Mouse (Mus musculus) ovary, postnatal 10 days (tissue): Measurements from ENCODE around the gene Phykpl.
A peak's percentile ranks its signal among the peaks of the same experiment; 100 is the strongest.

Source experiments
- DNase-seq: peaks from one replicate; pipeline ENCODE4 v3.0.0; 2022; ENCODE audit warnings: low spot score

Gene Phykpl

DNA sequence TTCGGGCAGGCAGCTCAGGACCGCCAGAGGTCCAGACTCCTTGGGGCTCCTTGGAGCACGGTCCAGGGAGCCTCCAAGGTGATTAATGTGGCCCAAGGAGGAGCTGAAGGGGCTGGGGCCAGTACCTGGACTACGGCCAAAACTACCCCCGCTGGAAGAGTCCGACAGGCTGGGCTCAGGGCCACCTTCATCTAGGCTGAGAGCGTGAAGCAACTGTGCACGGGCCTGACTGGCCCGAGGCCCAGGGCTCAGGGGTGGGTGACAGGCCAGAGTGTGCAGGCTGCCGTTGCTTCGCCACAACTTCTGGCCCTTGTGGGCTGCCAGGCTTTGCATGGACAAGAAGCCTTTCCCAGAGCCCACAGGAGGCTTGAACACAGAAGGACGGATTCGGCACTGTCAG lies 60.7 kb downstream of the Phykpl start:
- DNase-seq = no peak

DNA sequence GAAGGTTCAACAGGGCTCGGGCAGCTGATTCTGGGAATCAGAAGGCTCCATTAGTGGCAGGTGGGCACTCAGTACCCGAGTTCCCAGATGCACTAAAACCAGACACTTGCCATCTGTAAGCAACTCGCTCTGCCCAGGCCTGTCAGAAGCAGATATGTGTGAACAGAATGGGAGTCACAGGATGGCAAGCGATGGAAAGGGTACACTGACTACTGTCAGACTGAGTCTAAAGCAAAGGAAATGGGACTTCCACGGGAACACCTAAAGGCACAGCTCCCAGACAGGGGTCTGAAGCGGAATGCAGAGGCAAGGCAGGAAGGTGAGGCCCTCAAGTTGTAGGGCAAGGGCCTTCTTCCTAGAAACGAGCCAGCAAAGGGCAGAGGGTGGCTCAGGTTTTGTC lies 61.7 kb downstream of the Phykpl start:
- no peak for DNase-seq

DNA sequence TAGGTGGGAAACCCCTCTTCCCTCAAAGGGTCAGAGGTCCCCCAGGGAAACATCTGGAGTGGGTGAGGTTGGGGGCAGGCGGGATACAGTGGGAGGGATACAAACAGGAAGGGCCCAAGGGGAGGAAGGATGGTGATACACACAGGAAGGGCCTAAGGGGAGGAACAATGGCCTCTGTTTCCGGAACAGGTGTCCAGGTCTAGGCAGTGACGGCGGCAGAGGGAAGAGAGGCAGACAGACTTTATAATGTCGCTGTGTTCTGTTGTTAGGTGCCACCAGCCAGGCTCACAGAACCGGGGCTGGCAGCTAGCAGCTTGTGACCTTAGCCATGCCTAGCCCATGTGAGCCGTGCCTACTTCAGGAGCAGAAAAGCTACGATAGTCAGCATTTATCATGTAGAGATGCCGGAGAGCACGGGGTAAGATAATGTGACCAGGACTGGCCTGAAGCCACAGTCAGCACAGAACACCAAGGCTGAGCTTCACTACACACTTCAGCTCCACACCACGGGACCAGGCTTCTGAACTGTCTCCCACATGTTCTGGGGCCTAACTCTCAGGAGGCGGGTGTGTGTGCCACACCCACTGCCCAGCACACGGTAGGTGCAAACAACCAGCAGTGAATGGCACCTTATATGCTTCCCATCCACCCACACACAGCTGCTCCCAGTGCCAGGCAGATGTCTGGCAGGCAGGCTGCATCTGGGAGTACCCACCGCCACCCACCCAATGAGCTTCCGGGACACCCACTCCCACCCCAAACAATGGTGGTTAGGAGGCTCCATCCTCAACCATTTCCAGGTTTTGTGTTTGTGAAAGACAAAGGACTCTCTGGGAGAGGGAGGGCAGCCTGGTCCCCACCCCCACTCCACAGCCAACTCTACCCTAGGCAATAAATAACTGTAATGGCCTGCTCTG lies 62.5 kb downstream of the Phykpl start:
- no peak for DNase-seq

GRCm38 (mm10) chr11:51648566-51648965 lies 64.0 kb downstream of the Phykpl start:
- DNase-seq = no peak

DNA sequence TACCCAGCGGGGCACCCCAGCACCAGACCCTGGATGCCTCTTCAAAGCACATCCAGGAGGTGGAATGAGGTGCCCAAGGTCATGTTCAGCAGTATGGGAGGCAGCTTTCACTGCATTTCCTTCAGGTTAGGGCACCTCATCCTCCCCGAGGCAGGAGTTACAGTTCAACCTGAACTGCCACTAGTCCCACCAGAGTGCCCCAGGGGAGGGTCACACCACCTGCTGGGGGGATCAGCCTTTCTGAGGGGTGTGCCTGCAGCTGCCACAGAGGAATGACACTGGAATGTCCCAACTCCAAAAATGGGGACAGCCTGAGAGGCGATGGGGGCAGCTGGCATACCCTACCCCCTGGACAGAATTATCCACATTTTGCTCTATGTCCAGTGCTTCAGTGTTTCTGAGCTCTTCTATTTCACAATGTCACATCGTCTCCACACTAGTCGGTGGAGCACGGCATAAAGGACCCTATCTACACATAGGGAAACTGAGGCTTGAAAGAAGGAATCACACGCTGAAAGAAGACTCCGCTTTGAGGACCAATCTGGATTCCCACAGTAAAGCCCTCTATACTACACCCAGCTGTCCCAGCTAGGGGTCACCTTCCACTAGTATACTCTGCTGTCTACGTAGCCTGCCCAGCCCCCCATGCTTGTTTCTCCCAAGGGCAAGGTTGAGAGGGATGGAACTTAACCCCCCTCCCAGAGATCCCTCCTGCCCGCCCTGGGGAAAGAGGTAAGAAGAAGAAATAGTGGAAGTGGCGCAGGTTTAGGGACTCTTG lies 64.7 kb downstream of the Phykpl start:
- DNase-seq = no peak

GRCm38 (mm10) chr11:51649889-51650199 lies 65.3 kb downstream of the Phykpl start:
- no peak for DNase-seq

DNA sequence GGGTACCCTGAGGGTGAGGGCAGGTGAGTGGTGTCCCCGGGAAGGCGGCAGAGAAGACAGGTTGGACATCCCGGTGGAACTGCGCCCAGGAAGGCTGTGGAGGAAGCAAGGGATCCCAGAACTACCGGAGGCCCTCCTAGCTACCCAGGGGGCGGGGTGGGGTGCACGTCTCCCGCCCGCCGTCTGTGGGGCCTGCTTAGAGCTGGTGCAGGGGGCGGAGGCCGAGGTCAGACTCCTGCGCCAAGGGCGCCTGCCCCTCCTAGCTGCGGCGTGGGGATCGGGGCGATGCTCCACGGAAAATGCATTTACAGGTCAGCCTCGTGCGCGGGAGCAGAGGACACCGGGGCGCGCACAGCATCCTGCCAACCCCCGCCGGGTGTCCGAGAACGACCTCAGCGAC lies 65.7 kb downstream of the Phykpl start:
- DNase-seq = no peak

GRCm38 (mm10) chr11:51650691-51651515 lies 66.3 kb downstream of the Phykpl start, which contains the start of the genes N4bp3 and D930048N14Rik:
Gene N4bp3, minus strand, starts transcription at chr11:51650842.
Gene D930048N14Rik, plus strand, starts transcription at chr11:51650954.
- peak; percentile 46 for DNase-seq

GRCm38 (mm10) chr11:51652889-51653418 lies 68.4 kb downstream of the Phykpl start:
- DNase-seq = no peak

DNA sequence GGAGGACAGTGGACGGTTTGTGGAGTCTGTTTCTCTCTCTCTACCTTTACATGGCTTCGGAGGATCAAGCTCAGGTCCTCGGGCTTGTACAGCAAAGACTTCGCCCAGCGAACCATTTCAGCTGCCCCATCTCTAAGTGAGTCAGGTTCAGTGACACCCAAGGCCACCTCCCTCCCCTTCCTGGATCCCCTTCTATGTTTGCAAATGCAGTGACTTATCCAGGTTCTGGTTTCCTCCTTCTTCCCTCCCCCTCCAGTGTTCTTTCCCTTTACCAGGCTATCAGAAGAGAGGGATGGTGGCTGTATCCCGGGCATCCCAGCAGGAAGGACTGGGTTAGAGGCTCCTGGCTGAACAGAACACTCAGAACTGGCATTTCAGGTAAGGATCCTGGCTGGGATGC lies 69.2 kb downstream of the Phykpl start:
- no peak for DNase-seq
